Mouse (Mus musculus): ENCODE data around the gene Edem3.
"Not testable (repeated sequence)": the region's sequence is repeated elsewhere in the genome, so short reads cannot be mapped to it uniquely, and the experiment has no call there.

Edem3 gene

DNA sequence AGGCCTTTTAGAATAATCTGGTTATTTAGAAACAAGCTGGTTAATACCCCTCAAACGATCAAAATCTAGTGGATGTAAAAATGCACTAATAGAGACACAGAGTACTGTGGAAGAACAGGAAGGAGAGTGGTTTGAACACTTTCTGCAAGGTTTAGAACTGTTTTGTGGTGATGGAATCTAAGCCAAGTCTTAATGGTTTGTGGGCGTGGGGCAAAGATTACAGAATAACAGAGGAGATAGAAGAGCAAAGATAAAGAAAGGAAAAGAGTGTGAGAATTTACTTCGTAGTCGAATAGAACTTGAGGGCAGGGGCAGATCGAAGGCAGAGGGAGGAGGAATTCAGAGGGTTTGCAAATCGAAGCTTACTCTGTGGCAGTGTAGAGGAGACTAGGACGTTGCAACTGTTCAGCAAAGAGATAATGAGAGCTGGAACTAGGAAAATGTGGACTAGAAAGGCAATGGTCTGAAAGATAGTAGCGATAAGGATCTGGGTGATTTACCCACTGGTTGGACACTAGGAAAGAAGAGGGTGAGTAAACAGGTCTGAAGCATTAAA, 1.7 kb upstream of the Edem3 start:
- no peak for DNase-seq

GRCm38 (mm10) chr1:151754028-151754489, 1.1 kb upstream of the Edem3 start:
- no peak for DNase-seq

- no peak for DNase-seq
These were observed 671 bp downstream of the Edem3 start for GRCm38 (mm10) chr1:151755660-151756424.

- no peak for DNase-seq
These were observed 1.2 kb downstream of the Edem3 start for GRCm38 (mm10) chr1:151756425-151756728.

DNA sequence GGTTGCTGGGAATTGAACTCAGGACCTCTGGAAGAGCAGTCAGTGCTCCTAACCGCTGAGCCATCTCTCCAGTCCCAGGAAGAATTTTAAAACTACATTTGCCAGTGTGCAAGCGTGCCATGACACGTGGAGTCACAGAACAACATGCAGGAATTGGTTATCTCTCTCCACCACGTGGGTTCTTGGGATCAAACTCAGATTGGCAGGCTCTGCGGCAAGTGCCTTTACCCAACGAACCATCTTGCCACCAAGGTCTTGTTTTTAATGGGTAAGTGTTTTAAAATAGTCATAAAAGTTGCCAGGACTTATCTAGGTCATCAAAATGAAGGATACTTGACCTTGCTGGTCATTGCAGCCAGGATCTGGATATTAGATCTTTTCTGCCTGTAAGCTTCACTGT, 3.1 kb downstream of the Edem3 start:
- DNase-seq, result no peak

- no peak for DNase-seq
These were observed 3.8 kb downstream of the Edem3 start for GRCm38 (mm10) chr1:151758991-151759390.

DNA sequence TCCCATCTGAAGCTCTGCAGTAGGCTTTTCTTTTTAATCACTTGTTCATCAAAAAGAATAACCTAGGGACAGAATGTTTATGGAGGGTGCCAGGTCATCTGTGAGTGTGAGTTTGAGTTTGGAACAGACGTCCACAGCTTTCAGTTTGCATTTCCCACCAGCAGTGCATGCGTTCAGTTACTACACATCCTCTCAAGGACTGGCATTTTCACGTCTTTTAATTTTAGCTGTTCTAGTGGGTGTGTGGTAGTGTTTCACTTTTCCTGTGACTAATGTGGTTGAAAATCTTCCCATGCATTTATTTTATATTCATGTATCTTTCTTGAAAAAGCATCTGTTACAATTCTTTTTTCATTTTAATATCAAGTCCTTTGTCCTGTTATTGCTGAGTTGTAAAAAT, 9.1 kb downstream of the Edem3 start:
- DNase-seq, result peak; percentile 22

- no peak for DNase-seq
These were observed 11.0 kb downstream of the Edem3 start for GRCm38 (mm10) chr1:151766166-151766565.

- no peak for DNase-seq
These were observed 11.9 kb downstream of the Edem3 start for GRCm38 (mm10) chr1:151766976-151767654.

DNA sequence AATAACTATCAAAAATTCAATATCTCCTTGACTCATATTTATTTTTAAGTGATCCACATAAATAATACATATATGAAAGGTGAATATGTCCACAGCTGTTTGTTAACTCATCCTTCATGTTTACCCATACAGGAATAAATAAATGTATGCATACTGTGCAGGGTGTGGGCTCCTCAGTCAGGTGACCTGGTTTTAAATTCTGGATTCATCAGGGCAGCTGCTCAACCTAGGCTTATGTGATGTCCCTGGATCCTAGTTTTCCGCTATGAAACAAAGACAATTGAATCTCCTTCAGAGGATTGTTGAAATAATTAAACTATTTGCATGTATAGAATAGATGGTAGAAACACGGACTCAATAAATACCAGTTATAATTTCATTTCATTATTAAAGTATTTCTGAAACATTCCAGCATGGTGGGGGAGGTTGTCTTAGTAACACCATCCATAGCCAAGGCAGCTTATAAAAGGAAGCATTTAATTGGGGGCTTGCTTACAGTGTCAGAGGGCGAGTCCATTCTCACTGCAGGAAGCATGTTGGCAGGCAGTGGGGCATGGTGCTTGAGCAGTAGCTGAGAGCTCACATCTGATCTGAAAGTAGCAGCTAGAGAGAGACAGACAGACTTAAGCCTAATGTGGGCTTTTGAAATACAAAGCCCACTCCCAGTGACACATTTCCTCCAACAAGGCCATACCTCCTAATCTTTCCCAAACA, 14.2 kb downstream of the Edem3 start:
- DNase-seq, result no peak

- DNase-seq, result peak; percentile 74
These were observed 22.4 kb downstream of the Edem3 start for GRCm38 (mm10) chr1:151777616-151778015.

GRCm38 (mm10) chr1:151778592-151778991, 23.4 kb downstream of the Edem3 start:
- no peak for DNase-seq

GRCm38 (mm10) chr1:151779306-151779705, 24.1 kb downstream of the Edem3 start:
- no peak for DNase-seq

GRCm38 (mm10) chr1:151781447-151781846, 26.3 kb downstream of the Edem3 start:
- DNase-seq, result no peak

GRCm38 (mm10) chr1:151783403-151783802, 28.2 kb downstream of the Edem3 start:
- DNase-seq, result no peak

- DNase-seq, result no peak
These were observed 31.2 kb downstream of the Edem3 start for GRCm38 (mm10) chr1:151786406-151786805.

GRCm38 (mm10) chr1:151789136-151789535, 34.0 kb downstream of the Edem3 start:
- no peak for DNase-seq

GRCm38 (mm10) chr1:151792076-151792475, 36.9 kb downstream of the Edem3 start:
- DNase-seq, result not testable (repeated sequence)

GRCm38 (mm10) chr1:151802795-151803194, 47.6 kb downstream of the Edem3 start:
- not testable (repeated sequence) for DNase-seq

- DNase-seq, result no peak
These were observed 52.1 kb downstream of the Edem3 start for GRCm38 (mm10) chr1:151807286-151807685.

- no peak for DNase-seq
These were observed 55.7 kb downstream of the Edem3 start for GRCm38 (mm10) chr1:151810628-151811421.

DNA sequence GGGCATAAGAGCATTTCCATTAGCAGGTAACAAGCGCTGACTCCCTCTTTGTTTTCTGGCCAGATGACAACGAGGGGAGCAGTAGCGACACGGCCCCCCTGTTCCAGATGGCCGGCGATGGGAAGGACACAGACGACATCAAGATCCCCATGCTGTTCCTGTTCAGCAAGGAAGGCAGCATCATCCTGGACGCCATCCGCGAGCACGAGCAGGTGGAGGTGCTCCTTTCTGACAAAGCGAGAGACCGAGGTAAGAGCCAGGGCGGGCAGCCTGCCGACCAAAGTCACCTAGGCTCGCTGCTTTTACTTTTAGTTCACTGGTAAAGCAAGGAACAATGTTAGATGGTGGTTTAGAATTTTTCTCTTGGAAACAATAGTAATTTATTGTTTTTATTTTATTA, 56.3 kb downstream of the Edem3 start:
- no peak for DNase-seq

All from right cerebral cortex, adult 18-20 months (tissue).